Mouse (Mus musculus): ENCODE results near the gene 1700034J05Rik.

The 1700034J05Rik gene

DNA sequence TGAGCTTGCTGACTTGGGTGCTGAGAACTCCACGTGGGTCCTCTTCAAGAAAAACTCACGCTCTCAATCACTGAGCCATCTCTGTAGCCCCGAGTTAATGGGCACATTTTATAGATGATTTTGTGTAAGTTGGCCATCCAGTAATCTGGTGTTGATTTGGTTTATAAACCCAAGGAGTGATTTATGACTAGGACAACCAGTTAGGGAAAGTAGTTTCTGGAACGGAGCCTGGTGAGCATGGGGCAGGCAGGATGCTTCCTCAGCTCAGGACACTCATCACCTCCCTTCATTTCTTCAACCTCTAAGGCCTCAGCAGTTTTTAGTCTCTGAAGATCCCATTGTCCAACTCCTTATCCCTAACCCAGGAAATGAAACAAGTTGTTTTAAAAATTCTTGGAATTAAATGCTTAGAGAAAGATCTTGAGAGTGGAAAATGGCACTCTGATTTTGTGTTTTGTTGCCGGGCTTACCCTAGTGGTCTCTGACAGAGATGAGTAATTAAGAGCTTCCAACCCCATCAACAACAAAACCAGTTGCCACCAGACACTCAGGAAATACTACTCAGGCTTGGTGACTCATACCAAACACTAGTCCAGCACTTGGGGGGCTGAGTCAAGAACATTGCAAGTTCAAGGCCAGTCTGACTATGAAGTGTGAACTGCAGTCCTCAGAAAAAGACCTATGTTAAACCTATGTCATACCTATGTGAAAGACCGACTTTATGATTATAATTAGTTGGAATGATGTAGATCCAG lies 9.4 kb upstream of the 1700034J05Rik start:
- DNase-seq: no peak

DNA sequence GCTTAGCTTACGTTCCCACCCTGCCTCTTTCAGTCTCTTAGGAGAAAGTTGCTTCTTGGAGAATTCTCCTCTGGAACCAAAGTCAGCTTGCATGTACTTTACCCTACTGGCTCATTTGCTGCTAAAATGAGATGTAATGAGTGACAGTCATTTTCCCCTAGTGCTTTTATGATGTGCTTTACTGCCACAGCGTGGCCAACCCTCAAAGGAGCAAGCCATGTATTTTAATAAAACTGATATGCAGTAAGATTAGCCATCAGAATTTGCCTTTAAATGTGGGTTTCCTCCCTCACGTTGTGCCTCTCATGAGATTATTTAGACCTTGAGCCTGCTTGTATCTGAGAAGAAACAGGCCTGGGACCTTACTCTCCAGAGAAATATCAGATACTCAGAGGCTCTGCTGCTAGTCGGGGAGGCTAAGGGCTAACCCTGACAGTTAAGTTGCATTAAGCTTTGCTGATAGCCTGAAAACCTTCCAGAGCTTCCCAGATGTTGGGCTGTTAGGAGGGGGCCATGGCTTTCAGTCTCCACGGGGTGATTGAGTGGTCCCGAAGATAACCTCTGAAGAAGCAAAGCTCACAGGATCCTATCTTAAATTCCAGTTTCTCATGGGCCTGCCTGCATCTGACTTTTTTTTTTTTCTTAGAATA lies 7.7 kb upstream of the 1700034J05Rik start:
- no peak for DNase-seq

DNA sequence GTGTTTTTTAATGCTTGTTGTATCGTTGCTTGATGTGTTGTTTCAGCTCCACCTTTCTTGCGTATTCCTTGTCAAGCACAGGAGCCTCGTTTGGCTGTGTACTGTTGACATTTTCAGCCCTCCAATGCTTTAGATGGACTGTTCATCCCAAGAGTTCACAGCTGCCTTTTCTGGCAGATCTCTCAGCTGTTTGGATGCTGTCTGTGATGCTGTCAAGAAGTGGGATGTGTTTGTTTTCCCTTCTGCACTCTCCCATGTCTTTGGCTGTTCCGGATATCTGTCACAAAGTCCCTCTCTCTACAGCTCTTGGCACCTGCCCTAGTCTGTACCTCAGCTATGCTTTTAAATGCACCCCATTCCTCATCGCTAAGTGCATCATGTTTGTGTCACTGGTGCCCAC lies 6.7 kb upstream of the 1700034J05Rik start:
- no peak for DNase-seq

DNA sequence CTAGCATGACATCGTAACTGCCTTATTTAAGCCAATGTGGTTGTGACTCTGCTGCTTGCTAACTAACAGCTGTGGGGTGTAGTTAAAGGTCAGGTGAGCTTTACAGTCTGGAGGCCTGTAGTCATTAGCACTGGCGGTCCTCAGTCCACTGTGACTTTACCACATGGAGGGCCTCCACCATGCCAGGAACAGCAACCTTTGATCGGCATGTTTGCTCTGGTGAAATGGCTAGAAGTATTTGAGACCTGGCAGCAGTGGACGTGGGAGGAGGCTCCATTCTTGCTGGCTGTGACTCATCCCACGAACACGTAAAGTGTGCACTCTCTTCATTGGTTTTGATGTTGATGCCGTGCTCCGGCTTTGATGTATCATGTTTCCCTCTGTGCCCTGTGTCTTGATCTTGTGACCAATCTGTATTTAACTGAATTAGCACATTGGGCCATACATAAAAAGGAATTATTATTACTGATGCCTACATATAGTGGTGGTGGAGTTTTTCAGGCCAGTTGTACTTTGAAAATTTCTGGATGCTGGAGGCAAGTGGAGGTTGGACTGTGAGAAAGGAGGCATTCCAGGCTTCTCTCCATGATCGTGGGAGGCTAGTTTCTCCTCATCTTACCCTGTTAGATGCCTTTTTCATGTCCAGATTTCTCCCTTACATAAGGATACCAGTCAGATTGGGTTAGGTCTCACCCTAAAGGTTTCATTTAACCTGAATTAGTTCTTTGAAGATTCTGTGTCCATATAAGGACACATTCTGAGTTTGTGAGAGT lies 5.9 kb upstream of the 1700034J05Rik start:
- no peak for DNase-seq

DNA sequence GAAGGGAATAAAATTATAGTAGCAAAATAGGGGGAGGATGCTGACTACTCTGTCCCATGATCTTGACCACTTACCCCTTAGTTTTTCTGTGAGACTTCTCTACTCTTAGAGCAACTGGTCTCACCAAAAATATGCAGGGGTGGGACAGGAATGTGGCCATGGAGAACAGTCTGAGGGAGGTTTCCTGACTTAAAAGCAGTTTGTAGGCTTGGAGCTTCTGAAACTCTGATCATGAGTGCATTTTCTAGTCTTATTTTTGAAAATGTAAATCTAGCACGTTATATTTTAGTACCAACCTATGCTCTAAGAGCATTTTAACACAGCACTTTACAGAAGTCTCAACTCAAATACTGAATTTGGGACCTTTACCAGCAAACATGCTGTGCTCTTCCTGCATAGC lies 4.5 kb upstream of the 1700034J05Rik start:
- no peak for DNase-seq

DNA sequence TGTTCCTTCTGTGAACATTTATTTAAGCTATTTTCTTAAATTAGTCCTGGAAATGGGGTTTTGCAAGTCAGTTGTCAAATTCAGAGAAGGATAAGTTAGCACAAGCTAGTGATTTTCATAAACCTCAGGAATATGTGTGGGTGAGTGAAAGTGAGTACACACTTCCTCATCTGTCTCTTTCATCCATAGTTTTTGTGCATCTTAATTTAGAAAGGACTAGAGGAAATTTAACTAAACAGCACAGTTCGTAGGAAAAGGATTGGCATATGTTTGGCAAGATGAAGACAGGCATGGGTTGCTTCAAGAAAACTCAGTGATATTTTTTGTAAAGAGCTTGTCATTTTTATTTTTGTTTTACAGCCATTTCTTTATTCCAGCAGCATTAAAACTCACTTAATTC lies 2.7 kb upstream of the 1700034J05Rik start:
- no peak for DNase-seq

DNA sequence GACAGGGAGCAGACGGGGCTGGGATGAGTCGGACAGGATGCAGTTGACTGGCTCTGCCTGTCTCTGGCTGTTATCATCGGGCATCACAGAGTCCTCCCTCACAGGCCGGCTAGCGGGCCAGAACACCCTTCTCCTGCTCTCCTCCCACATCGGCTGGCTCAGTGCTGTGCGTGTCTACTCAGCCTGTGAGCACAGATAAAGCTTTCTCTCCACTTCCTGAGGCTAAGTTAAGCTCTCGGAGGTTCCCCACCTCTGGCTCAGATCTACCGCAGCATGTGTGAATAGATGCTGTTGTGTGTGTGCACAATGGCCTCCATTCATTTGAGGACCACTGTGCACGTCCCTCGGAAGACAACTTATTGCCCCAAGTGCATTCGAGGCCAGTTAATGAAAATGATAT lies 1.7 kb upstream of the 1700034J05Rik start:
- DNase-seq: peak; percentile 47

DNA sequence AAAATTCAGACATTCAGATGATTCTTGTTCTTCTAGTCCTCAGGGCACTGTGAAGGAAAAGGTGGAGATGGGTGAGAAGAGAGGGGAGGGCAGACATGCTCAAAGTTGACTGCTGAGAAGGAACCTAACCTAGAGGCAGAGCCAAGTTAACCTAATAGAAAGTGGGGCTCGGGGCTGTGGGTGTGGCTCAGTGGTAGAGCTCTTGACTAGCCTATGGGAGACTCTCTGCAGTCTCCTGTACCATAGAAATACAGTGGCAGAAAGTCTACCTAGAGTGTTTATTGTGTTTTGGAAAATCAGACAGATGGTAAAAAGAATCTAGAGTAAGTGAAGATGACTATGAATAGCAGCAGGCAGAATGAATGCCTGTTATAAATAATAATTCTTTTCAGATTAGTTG lies 1.3 kb upstream of the 1700034J05Rik start:
- no peak for DNase-seq

DNA sequence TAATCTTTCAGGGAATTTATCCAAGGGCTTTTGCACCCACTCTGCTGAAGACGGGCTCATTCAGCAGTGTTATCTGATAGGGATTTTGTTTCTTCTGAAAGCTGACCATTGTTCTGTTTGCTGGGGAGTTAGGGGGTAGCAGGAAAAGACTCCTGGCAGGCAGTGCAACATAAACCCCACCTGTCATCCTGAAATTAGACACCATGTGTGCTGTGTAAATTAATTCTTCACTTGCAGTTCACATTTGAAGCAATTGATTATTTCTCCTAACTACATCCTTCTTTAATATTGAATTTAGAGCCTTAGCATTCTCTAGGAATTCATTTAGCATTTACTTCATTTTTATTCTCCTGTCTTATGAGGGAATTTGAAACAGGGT lies 3.8 kb downstream of the 1700034J05Rik start:
- no peak for DNase-seq

DNA sequence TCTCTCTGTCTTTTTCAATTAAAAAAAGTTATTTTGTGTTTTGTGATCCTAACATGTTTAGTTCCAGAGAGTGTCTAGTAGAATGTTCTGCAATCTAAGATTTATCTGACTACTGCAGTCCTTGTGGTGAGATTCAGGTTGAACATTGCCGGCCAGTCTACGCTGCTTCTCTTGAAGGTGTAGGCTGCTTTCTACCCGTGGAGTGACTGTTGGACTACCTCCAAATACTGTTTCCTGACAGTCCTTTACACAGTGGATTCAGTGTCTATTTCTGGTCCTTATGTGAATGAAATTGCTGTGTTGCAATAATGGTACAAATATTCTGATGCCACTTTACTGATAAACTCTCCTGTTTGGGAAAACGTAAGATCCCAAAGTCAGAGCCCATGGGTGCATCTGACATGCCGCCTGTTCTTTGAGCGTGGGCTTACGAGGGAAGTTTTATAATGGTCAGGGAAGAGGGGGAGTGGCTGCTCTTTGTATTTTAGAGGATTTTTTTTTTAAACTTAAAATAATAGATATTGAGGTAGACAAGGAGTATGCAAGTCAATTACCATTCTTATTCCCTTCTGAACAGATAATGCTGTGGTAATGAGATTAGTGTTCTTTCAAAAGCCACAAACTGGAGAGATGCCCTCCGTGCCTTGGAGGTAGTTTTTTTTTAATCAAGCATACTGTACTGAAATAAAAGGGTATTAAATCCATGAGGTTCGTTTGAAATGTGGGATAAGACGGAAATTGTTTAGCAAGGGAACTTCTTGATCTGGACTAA lies 4.4 kb downstream of the 1700034J05Rik start:
- no peak for DNase-seq

DNA sequence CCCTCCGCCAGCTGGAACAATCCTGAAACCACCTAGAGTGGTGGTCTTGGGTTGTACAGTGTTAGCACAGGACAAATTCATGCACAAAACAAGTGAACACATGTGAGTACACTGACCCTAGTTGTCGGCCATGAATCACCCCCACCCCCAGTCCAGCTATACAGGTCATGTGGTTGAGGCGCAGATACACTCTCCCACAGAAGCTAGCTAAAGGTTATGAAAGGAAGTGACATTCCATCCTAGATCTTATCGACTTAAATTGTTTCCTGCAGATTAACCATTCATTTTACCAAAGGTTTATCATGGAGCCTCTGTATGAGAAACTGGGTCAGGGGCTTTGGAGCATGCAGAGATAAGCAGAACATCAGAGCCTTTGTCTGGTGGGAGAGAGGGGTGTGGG lies 7.0 kb downstream of the 1700034J05Rik start:
- no peak for DNase-seq

DNA sequence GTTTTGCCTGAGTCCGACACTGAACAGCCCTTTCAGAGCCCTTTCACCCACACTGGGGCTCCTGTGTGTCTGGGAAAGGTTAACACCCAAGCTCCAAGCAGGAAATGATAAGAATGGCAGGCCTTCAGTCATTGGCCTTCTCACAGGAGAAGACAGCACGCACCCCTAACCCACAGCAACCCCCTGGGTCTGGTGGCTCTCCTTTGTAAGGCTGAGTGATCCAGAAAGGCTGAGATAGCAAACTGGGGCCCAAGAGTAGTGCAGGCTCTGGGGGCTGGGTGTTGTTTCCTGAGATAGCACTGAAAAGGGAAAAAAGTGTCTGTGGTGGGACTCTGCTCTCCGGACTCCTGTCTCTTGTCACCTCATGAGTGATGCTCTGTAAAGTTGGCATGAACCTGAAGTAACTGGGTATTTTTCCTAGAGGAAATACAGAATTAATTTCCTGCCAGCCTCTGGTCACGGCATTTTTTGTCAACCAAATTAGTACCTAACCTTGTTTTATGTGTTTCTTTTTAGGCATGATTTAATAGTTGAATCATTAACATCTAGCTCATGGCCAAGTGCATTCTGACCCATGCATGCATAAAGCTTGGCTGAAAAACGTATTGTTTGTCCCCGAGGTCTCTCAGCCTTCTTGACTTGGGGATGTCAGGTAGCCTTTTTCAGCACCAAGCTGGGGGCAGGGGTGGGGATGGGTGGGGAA lies 7.7 kb downstream of the 1700034J05Rik start:
- no peak for DNase-seq

DNA sequence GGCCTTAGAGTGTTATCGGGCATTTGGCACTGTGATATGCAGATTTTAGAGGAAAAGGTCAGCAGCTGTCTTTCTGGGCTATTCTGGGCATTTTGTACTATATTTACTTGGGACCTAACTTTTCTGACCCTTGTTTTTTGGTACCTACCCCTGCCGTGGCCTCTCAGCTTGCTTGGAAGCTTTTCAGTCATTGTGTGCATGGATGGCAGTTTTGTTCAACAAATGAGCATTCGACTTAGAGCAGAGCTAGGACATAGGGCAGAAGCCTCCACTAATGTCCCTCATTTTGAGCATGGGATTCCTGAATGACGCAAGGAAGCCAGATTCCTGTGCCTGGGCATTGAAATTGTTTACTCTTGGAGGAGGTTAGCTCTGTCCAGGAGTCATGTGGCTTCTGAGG lies 9.4 kb downstream of the 1700034J05Rik start:
- no peak for DNase-seq

DNA sequence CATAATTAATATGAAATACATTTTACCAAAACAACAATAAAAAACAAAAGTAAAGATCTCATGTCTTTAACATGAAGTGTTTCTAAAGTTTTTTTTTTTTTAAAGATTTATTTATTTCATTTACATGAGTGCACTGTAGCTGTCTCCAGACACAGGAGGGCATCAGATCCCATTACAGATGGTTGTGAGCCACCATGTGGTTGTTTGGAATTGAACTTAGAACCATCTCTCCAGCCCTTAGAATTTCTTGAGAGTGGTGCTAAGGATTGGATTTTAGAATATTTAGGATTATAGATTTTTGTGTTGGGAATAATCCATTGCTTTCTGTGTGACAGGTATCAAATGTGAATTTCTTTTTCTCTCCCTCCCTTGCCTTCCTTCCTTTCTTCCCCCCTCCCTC lies 10.2 kb downstream of the 1700034J05Rik start:
- DNase-seq: no peak

DNA sequence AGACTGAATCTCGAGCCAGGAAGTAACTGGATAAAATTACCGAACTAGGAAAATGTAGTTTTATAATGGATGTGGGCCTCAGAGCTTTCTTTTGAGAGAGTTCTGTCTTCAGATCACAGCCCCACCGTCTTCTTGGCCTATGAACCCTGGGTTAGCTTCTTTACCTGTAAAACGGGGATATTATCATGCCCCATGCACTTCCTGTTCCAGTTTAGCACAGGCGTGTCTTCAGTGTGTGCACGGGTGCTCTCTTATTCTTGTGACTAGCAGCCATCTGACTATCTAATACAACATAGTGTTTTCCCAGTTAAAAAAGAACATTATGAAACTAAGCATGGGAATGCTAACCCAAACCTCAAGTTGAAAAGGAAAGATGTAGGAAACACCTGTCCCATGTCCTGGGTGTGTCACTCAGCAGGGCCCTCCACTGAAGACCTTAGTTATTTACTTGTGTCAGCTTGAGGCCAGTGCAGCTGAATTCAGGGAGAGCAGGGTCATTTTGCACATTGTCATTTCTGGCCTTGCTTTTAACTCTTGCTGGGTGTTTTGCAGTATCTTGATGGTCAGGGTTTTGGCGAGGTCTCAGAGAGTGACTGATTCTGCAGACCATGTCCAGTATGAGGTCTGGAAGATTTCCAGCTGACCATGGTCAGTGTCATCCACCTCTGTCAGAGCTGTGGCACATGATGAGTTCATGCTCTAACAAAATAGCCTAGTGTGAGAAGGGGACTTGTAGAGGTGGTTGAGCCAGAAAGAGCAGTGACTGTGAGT lies 12.5 kb downstream of the 1700034J05Rik start:
- DNase-seq: no peak

DNA sequence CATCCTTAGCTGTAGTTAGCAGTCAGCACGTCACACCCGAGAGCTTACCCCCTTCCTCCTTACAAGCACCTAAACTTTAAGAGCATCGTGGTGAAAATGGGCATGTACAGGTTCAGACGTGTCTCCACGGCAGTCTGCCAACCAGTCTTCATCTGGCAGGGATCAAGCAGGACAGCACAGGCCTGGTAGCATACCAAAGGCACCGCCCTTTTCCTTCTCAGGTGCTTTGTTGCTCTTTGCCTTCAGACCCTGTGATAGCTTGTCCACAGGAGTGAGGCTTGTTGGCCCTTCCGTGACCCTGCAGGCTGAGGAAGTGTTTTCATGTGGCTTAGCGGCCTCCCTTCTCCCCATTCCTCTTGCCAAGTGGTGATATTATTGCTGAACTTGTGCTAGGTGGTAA lies 15.2 kb downstream of the 1700034J05Rik start:
- no peak for DNase-seq

DNA sequence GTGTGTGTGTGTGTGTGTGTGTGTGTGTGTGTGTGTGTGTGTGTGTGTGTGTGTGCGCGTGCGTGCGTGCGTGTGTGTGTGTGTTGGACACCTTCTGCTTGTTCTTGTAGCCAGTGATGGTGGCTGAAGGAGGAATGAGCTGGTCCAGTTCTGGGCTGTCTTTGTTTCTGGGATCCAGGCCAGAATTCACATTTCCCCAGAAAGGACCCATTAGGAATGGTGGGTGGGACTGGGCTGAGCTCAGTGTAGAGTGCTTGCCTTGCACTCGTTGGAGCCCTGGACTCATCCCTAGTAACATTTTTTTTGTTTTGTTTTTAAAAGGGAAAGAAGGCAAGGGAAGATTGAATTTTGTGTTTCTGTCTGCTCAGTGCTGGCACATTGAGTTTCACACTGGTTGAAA lies 18.3 kb downstream of the 1700034J05Rik start:
- DNase-seq: no peak

DNA sequence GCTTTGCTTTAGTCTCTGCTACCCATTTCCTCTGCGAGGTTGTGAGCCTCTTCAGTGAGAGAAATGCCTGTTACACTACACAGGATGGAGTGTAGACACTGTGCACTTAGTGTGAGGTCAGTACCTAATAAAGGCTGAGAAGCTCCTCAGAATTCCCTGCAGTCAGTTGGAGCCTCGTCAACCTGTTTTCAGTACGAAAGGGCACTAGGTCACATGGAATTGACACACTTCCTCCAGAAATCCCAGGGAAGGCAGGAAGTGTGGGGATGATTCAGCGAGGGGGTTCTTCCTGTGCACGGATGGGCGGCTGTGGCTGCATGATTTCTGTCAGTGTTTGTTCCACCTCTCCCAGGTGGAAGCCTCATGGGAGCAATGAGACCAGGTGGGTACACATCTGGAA lies 21.1 kb downstream of the 1700034J05Rik start:
- peak; percentile 42 for DNase-seq

DNA sequence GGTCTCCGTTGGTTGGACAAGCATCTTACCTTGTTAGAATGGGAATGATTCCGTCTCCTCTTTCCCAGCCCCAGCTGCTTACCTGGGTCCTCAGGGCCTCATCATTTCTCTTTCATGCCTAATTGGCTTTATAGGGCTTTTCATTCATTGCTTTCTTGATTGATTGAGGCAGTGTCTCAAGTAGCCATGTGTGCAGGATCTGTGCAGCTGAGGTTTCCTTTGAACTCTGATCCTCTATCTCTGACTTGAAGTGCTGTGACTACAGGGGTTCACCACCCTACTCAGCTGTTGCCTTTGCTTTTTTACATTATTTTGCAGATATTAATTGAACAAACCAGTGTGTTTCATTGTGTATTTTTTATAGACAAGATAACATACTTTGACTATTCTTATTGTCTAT lies 25.2 kb downstream of the 1700034J05Rik start:
- no peak for DNase-seq

DNA sequence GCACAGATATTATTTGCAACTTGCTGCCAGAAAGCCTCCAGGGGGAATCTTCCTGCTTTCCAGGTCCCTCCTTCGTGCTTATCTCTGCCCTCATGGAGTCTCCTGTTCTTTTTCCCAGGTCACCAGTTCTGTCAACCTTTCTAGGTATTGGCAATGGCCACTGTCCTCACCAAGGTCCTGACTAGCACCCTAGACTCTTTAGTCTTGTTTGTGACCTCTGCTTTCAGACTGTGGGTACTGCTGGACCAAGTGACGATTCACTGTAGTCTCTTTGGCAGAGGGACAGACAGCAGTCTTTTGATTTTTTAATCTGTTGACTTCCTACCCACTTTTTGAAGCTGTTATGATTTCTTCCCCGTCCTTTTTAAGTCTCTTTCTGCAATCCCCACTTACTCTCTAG lies 26.1 kb downstream of the 1700034J05Rik start:
- DNase-seq: no peak

DNA sequence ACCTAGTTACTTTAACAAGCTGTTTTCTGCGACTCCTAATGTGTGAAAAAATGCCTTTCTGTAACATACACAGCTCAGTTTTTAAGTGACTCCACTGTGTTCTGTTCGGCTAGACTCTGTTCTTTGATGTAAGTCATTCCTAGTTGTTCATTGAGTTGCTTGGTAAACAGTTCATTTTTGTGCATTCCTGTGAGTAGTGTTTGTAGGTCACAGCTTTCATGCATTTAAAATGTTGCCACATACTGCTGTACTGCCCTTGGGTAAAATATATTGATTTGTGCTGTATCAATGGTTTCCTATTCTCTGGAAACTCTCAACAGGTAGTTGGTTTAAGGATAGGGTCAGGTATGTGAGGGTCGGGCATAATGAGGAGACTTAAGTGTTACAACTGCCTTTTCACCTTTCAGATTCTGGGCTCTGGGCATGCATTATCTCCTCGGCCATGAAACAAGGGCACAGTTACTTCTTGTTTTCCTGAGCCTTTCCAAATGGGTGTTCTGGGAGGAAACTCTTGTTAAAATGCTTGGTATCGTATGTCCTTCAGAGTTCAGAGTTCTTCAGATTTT lies 27.7 kb downstream of the 1700034J05Rik start:
- no peak for DNase-seq
